8 mouse cellular contexts compared by ENCODE assay signal in genomic region chr11:118246724-118247123, GRCm38 (mm10). TPM values are rescaled to one million over a fixed set of nuclear protein-coding genes. Genes with fewer than 3 reads are reported as not detected.
DNase-seq lines count a peak whose midpoint lies in the region; ATAC-seq and TF ChIP-seq lines count a peak whose summit lies in the region.

No protein-coding gene starts in this region.

- peaks cover 34% of the 10 kb centered on the region for H3K4me1 ChIP-seq in heart, postnatal 0 days (ENCODE audit: control insufficient read depth, insufficient read depth)
- peaks cover 43% of the 10 kb centered on the region for H3K4me1 ChIP-seq in embryonic facial prominence, embryonic 13.5 days
- peaks cover 14% of the 10 kb centered on the region for H3K4me1 ChIP-seq in hindbrain, postnatal 0 days (ENCODE audit: insufficient read depth, low read length)
- peaks cover 15% of the 10 kb centered on the region for H3K4me1 ChIP-seq in midbrain, embryonic 11.5 days (ENCODE audit: control insufficient read depth, insufficient read depth, low read length)

- no peak for TF ChIP-seq CTCF in heart, postnatal 0 days (IDR thresholded peaks at IDR 0.05; ENCODE audit: low read depth)
- TF ChIP-seq CTCF in hindbrain, postnatal 0 days (IDR thresholded peaks at IDR 0.05; ENCODE audit: low read depth) = no peak

- no peak for DNase-seq in heart, postnatal 0 days (ENCODE audit: low spot score)
- DNase-seq in heart, adult 9 months (ENCODE audit: low spot score in 2 of 2) = no peak
- no peak for DNase-seq in hindbrain, postnatal 0 days (ENCODE audit: low spot score)
- DNase-seq in midbrain, embryonic 11.5 days (ENCODE audit: low spot score, missing footprints) = no peak
- no peak for DNase-seq in embryo, embryonic 10 days (ENCODE audit: low spot score)
- no peak for DNase-seq in retina, embryonic 14.5 days (ENCODE audit: low spot score)

- H3K4me2 ChIP-seq in heart, postnatal 0 days (ENCODE audit: low read depth, low read length) = peak overlapping the region; percentile 72
- peak overlapping the region; percentile 89 for H3K4me2 ChIP-seq in embryonic facial prominence, embryonic 13.5 days
- peak overlapping the region; percentile 97 for H3K4me2 ChIP-seq in hindbrain, postnatal 0 days (ENCODE audit: low read depth, low read length)
- peak overlapping the region; percentile 96 for H3K4me2 ChIP-seq in midbrain, embryonic 11.5 days

- ATAC-seq in heart, postnatal 0 days (ENCODE audit: insufficient read depth, low read depth) = no peak
- ATAC-seq in embryonic facial prominence, embryonic 13.5 days (ENCODE audit: insufficient number of reproducible peaks, insufficient read depth, low FRiP score, low TSS enrichment, low read depth) = no peak
- ATAC-seq in hindbrain, postnatal 0 days = no peak
- ATAC-seq in midbrain, embryonic 11.5 days (ENCODE audit: low FRiP score) = no peak
- ATAC-seq in monocyte, adult 5-6 weeks (replicated peaks; ENCODE audit: insufficient number of reproducible peaks, low FRiP score, low TSS enrichment, poor library complexity, severe bottlenecking) = no peak

- H3K27me3 ChIP-seq in heart, postnatal 0 days (ENCODE audit: control insufficient read depth, insufficient read depth, low read length) = no peaks in the 10 kb centered on the region
- H3K27me3 ChIP-seq in embryonic facial prominence, embryonic 13.5 days = no peaks in the 10 kb centered on the region
- H3K27me3 ChIP-seq in hindbrain, postnatal 0 days (ENCODE audit: insufficient read depth, low read length) = no peaks in the 10 kb centered on the region
- H3K27me3 ChIP-seq in midbrain, embryonic 11.5 days (ENCODE audit: control insufficient read depth, insufficient read depth, low read length) = no peaks in the 10 kb centered on the region

- WGBS in heart, postnatal 0 days = 43% methylated on average over 5 of the region's 5 CpGs
- WGBS in embryonic facial prominence, embryonic 13.5 days = 42% methylated on average over 5 of the region's 5 CpGs
- WGBS in hindbrain, postnatal 0 days = 41% methylated on average over 5 of the region's 5 CpGs
- WGBS in midbrain, embryonic 11.5 days = 61% methylated on average over 5 of the region's 5 CpGs

- peak overlapping the region; percentile 93 for H3K27ac ChIP-seq in heart, postnatal 0 days (ENCODE audit: low read depth)
- 0 out of 2 replicates have a peak overlapping the region, but pooled peaks have one; percentile 69 for H3K27ac ChIP-seq in embryonic facial prominence, embryonic 13.5 days
- peak overlapping the region; percentile 82; the same call in 1 of the 2 replicates for H3K27ac ChIP-seq in hindbrain, postnatal 0 days
- H3K27ac ChIP-seq in midbrain, embryonic 11.5 days (ENCODE audit: low read depth, low read length) = no peak overlapping the region

- no peak for TF ChIP-seq EP300 in heart, postnatal 0 days (IDR thresholded peaks at IDR 0.05; ENCODE audit: low read depth)

- peak overlapping the region; percentile 94 for H3K9ac ChIP-seq in heart, postnatal 0 days (replicated peaks; ENCODE audit: low read depth, low read length)
- peak overlapping the region; percentile 91 for H3K9ac ChIP-seq in embryonic facial prominence, embryonic 13.5 days
- peak overlapping the region; percentile 79; the same call in 1 of the 2 replicates for H3K9ac ChIP-seq in hindbrain, postnatal 0 days (replicated peaks; ENCODE audit: low read length)
- H3K9ac ChIP-seq in midbrain, embryonic 11.5 days (ENCODE audit: low read length) = no peak overlapping the region

- H3K4me3 ChIP-seq in heart, postnatal 0 days (ENCODE audit: low read depth, low read length) = peak overlapping the region; percentile 82
- H3K4me3 ChIP-seq in embryonic facial prominence, embryonic 13.5 days = peak overlapping the region; percentile 87
- peak overlapping the region; percentile 87 for H3K4me3 ChIP-seq in hindbrain, postnatal 0 days (ENCODE audit: low read length)
- peak overlapping the region; percentile 78 for H3K4me3 ChIP-seq in midbrain, embryonic 11.5 days (ENCODE audit: low read depth, low read length)

- H3K9me3 ChIP-seq in heart, postnatal 0 days (replicated peaks; ENCODE audit: control insufficient read depth, low read length) = no peaks in the 10 kb centered on the region
- no peaks in the 10 kb centered on the region for H3K9me3 ChIP-seq in embryonic facial prominence, embryonic 13.5 days
- H3K9me3 ChIP-seq in hindbrain, postnatal 0 days (ENCODE audit: low read length) = no peaks in the 10 kb centered on the region
- H3K9me3 ChIP-seq in midbrain, embryonic 11.5 days (ENCODE audit: control insufficient read depth, low read length) = no peaks in the 10 kb centered on the region

- H3K36me3 ChIP-seq in heart, postnatal 0 days (replicated peaks; ENCODE audit: control insufficient read depth, insufficient read depth, low read length) = no peaks in the 10 kb centered on the region
- H3K36me3 ChIP-seq in embryonic facial prominence, embryonic 13.5 days = no peaks in the 10 kb centered on the region
- no peaks in the 10 kb centered on the region for H3K36me3 ChIP-seq in hindbrain, postnatal 0 days (ENCODE audit: insufficient read depth, low read length)
- no peaks in the 10 kb centered on the region for H3K36me3 ChIP-seq in midbrain, embryonic 11.5 days (ENCODE audit: control insufficient read depth, insufficient read depth, low read length)

RNA-seq across cellular contexts. Expression of gene Cyth1, which starts 1.7 kb away (rescaled TPM):
- total RNA-seq in heart, postnatal 0 days (2014; rRNA removed; ENCODE audit: low replicate concordance) = 49.8 and 50.1 TPM in 2 replicates
- polyA plus RNA-seq in heart, postnatal 0 days (2015; fragmentation: Nextera tagmentation; extraction: Ambion mirVana) = 21.4 TPM in 2 replicates
- polyA plus RNA-seq in embryonic facial prominence, embryonic 13.5 days (2015; fragmentation: Nextera tagmentation; extraction: Ambion mirVana) = 15.8 and 16.1 TPM in 2 replicates
- 42.9 and 48.3 TPM in 2 replicates for total RNA-seq in hindbrain, postnatal 0 days (2014; rRNA removed)
- polyA plus RNA-seq in hindbrain, postnatal 0 days (2015; fragmentation: Nextera tagmentation; extraction: Ambion mirVana) = 15.7 and 19.5 TPM in 2 replicates
- 12.3 and 12.8 TPM in 2 replicates for polyA plus RNA-seq in midbrain, embryonic 11.5 days (2014; fragmentation: Nextera tagmentation; extraction: Ambion mirVana)
- total RNA-seq in monocyte, adult 5-6 weeks (2017) = 110 to 193 TPM (median 136 TPM) in 3 replicates

RNA-seq across cellular contexts. Expression of gene Usp36, which starts 43.3 kb away (rescaled TPM):
- total RNA-seq in heart, postnatal 0 days (2014; rRNA removed; ENCODE audit: low replicate concordance) = 10.4 and 18.3 TPM in 2 replicates
- 5.5 and 6.6 TPM in 2 replicates for polyA plus RNA-seq in heart, postnatal 0 days (2015; fragmentation: Nextera tagmentation; extraction: Ambion mirVana)
- polyA plus RNA-seq in embryonic facial prominence, embryonic 13.5 days (2015; fragmentation: Nextera tagmentation; extraction: Ambion mirVana) = 22.8 and 24.0 TPM in 2 replicates
- total RNA-seq in hindbrain, postnatal 0 days (2014; rRNA removed) = 19.7 and 20.6 TPM in 2 replicates
- polyA plus RNA-seq in hindbrain, postnatal 0 days (2015; fragmentation: Nextera tagmentation; extraction: Ambion mirVana) = 12.6 and 12.8 TPM in 2 replicates
- polyA plus RNA-seq in midbrain, embryonic 11.5 days (2014; fragmentation: Nextera tagmentation; extraction: Ambion mirVana) = 8.7 and 9.0 TPM in 2 replicates
- 13.1 to 29.6 TPM (median 14.8 TPM) in 3 replicates for total RNA-seq in monocyte, adult 5-6 weeks (2017)
